Mouse (Mus musculus) MEL (cell line): ENCODE measurements around the gene Erc1. TPM values are rescaled to one million over a fixed set of nuclear protein-coding genes. Genes with fewer than 3 reads are reported as not detected.

Experiments
- DNase-seq: peaks from one replicate; pipeline ENCODE4 v3.0.0; 2011; ENCODE audit warnings: low read depth, low spot score
- H3K27ac ChIP-seq: 2 replicates; pipeline ENCODE4 v1.5.1; 2012; ENCODE audit warnings: low read depth, mild to moderate bottlenecking, control low read depth, low read length, moderate library complexity; ENCODE audit not compliant: control insufficient read depth
- H3K27me3 ChIP-seq, 2 experiments: fragments of 150-350 bp in 1 of 2; sonication (generic) in 1 of 2; 2 replicates each; pipeline ENCODE4 v1.6.1; 2012; ENCODE audit warnings: low read length in 2 of 2, mild to moderate bottlenecking in 2 of 2, improper control_type of control experiment in 1 of 2, moderate library complexity in 1 of 2; ENCODE audit not compliant: insufficient read depth in 2 of 2, control insufficient read depth in 1 of 2
- H3K36me3 ChIP-seq, 2 experiments: 2 replicates each; pipeline ENCODE4 v1.6.1; 2012 to 2014; ENCODE audit warnings: low read length in 2 of 2, improper control_type of control experiment in 1 of 2, inconsistent platforms in 1 of 2, mild to moderate bottlenecking in 1 of 2; ENCODE audit not compliant: insufficient read depth in 2 of 2, control insufficient read depth in 1 of 2
- H3K4me1 ChIP-seq, 2 experiments: fragments of 150-350 bp in 1 of 2; sonication (generic) in 1 of 2; 2 replicates each; pipeline ENCODE4 v1.6.1; 2012; ENCODE audit warnings: low read length in 2 of 2, improper control_type of control experiment in 1 of 2, mild to moderate bottlenecking in 1 of 2; ENCODE audit not compliant: insufficient read depth in 2 of 2, control insufficient read depth in 1 of 2
- H3K4me3 ChIP-seq, 2 experiments: fragments of 150-350 bp in 1 of 2; sonication (generic) in 1 of 2; 2 replicates each; pipeline ENCODE4 v1.5.1; 2012; ENCODE audit warnings: low read depth in 2 of 2, low read length in 2 of 2, mild to moderate bottlenecking in 2 of 2, moderate library complexity in 2 of 2, control low read depth in 1 of 2, improper control_type of control experiment in 1 of 2; ENCODE audit not compliant: control insufficient read depth in 1 of 2, insufficient read depth in 1 of 2
- H3K79me2 ChIP-seq: 2 replicates; pipeline ENCODE4 v1.6.1; 2012; ENCODE audit warnings: mild to moderate bottlenecking, low read length, moderate library complexity; ENCODE audit not compliant: control insufficient read depth, poor library complexity, insufficient read depth
- H3K9ac ChIP-seq: 2 replicates; pipeline ENCODE4 v1.6.1; 2012; ENCODE audit warnings: low read depth, mild to moderate bottlenecking, control low read depth, low read length, moderate library complexity; ENCODE audit not compliant: control insufficient read depth, poor library complexity, severe bottlenecking
- H3K9me3 ChIP-seq: fragments of 150-350 bp; sonication (generic); replicated peaks from 2 replicates; pipeline ENCODE4 v1.6.1; 2012; ENCODE audit warnings: mild to moderate bottlenecking, low read length, improper control_type of control experiment, moderate library complexity; ENCODE audit not compliant: insufficient read depth
- BHLHE40 ChIP-seq: IDR thresholded peaks from 2 replicates; pipeline ENCODE4 v1.6.1; 2012; ENCODE audit warnings: low read depth, mild to moderate bottlenecking, inconsistent platforms, low read length, improper control_type of control experiment, borderline replicate concordance
- CTCF ChIP-seq, 3 experiments: IDR thresholded peaks in 2 of 3; conservative IDR thresholded peaks in 1 of 3; 2 replicates each; pipeline ENCODE4 v1.5.1; 2011 to 2012; ENCODE audit warnings: low read length in 3 of 3, low read depth in 2 of 3, mild to moderate bottlenecking in 2 of 3, improper control_type of control experiment in 1 of 3, inconsistent platforms in 1 of 3, mixed read lengths in 1 of 3, moderate library complexity in 1 of 3; ENCODE audit not compliant: control insufficient read depth in 1 of 3, insufficient read depth in 1 of 3, poor library complexity in 1 of 3, severe bottlenecking in 1 of 3
- EP300 ChIP-seq, 2 experiments: IDR thresholded peaks; 2 replicates each; pipeline ENCODE4 v1.6.1; 2011; ENCODE audit warnings: improper control_type of control experiment in 2 of 2, low read length in 2 of 2, low read depth in 1 of 2, mild to moderate bottlenecking in 1 of 2
- GATA1 ChIP-seq: IDR thresholded peaks from 2 replicates; pipeline ENCODE4 v1.6.1; 2011; ENCODE audit warnings: low read depth, low read length, improper control_type of control experiment
- KAT2A ChIP-seq: conservative IDR thresholded peaks from 2 replicates; pipeline ENCODE4 v1.6.1; 2012; ENCODE audit warnings: low read depth, low read length, improper control_type of control experiment, inconsistent platforms
- MEF2A ChIP-seq: IDR thresholded peaks from 2 replicates; pipeline ENCODE4 v1.6.1; 2014; ENCODE audit warnings: low read depth, mild to moderate bottlenecking, inconsistent platforms, low read length, improper control_type of control experiment; ENCODE audit not compliant: poor library complexity, insufficient replicate concordance, severe bottlenecking; ENCODE audit errors: extremely low read depth
- MXI1 ChIP-seq: IDR thresholded peaks from 2 replicates; pipeline ENCODE4 v1.6.1; 2011; ENCODE audit warnings: mild to moderate bottlenecking, low read depth, low read length, improper control_type of control experiment
- MYC ChIP-seq: IDR thresholded peaks from 2 replicates; pipeline ENCODE4 v1.6.1; 2011; ENCODE audit warnings: low read depth, mild to moderate bottlenecking, low read length, improper control_type of control experiment, moderate library complexity
- POLR2A ChIP-seq, 2 experiments: IDR thresholded peaks; 2 replicates each; pipeline ENCODE4 v1.6.1; 2011 to 2012; ENCODE audit warnings: low read length in 2 of 2, mild to moderate bottlenecking in 2 of 2, control low read depth in 1 of 2, improper control_type of control experiment in 1 of 2, low read depth in 1 of 2, moderate library complexity in 1 of 2; ENCODE audit not compliant: control insufficient read depth in 1 of 2, insufficient read depth in 1 of 2, poor library complexity in 1 of 2
- POLR2AphosphoS2 ChIP-seq: IDR thresholded peaks from 2 replicates; pipeline ENCODE4 v1.6.1; 2011; ENCODE audit warnings: low read length, improper control_type of control experiment
- RAD21 ChIP-seq: IDR thresholded peaks from 2 replicates; pipeline ENCODE4 v1.6.1; 2011; ENCODE audit warnings: mild to moderate bottlenecking, low read depth, low read length, improper control_type of control experiment
- RCOR1 ChIP-seq: IDR thresholded peaks from 2 replicates; pipeline ENCODE4 v1.6.1; 2012; ENCODE audit warnings: low read depth, mild to moderate bottlenecking, inconsistent platforms, low read length, improper control_type of control experiment
- SIN3A ChIP-seq: IDR thresholded peaks from 2 replicates; pipeline ENCODE4 v1.6.1; 2012; ENCODE audit warnings: low read length, improper control_type of control experiment, inconsistent platforms
- SMC3 ChIP-seq: IDR thresholded peaks from 2 replicates; pipeline ENCODE4 v1.6.1; 2011; ENCODE audit warnings: low read depth, low read length, improper control_type of control experiment
- TAL1 ChIP-seq: IDR thresholded peaks from 2 replicates; pipeline ENCODE4 v1.6.1; 2012; ENCODE audit warnings: mild to moderate bottlenecking, inconsistent platforms, low read length, moderate library complexity, mixed read lengths
- UBTF ChIP-seq: IDR thresholded peaks from 2 replicates; pipeline ENCODE4 v1.6.1; 2012; ENCODE audit warnings: low read depth, mild to moderate bottlenecking, inconsistent platforms, low read length, improper control_type of control experiment, moderate library complexity, borderline replicate concordance; ENCODE audit not compliant: insufficient read depth
- ZC3H11A ChIP-seq: IDR thresholded peaks from 2 replicates; pipeline ENCODE4 v1.6.1; 2012; ENCODE audit warnings: low read depth, mild to moderate bottlenecking, inconsistent platforms, low read length, improper control_type of control experiment
- ZKSCAN1 ChIP-seq: IDR thresholded peaks from 2 replicates; pipeline ENCODE4 v1.6.1; 2012; ENCODE audit warnings: low read depth, mild to moderate bottlenecking, inconsistent platforms, low read length, improper control_type of control experiment, moderate library complexity
- ZMIZ1 ChIP-seq: IDR thresholded peaks from 2 replicates; pipeline ENCODE4 v1.6.1; 2012; ENCODE audit warnings: low read depth, mild to moderate bottlenecking, inconsistent platforms, low read length, improper control_type of control experiment, moderate library complexity
- ZNF384 ChIP-seq: IDR thresholded peaks from 2 replicates; pipeline ENCODE4 v1.6.1; 2012; ENCODE audit warnings: low read depth, mild to moderate bottlenecking, inconsistent platforms, low read length, improper control_type of control experiment
- polyA plus RNA-seq, 2 experiments: library from polyadenylated mRNA; stranded (reverse) in 1 of 2; unstranded in 1 of 2; fragments of >175 nt in 1 of 2; fragments of >200 nt in 1 of 2; gene quantifications; 2 replicates each; pipeline versions ENCODE4 v1.2.1 to v1.2.4; 2012; ENCODE audit warnings: low replicate concordance in 2 of 2, low read depth in 1 of 2; ENCODE audit not compliant: insufficient read length in 2 of 2, insufficient read depth in 1 of 2, missing spikeins in 1 of 2
- total RNA-seq: library from RNA; depleted of rRNA; stranded (reverse); fragments of 300-350 nt; gene quantifications from 2 replicates; pipeline ENCODE4 v1.2.3, GENCODE M21; 2012

Erc1 gene
- total and polyA plus RNA-seq, 3 experiments = 3.8 to 79.9 (median 9.4) TPM

- no peak for TF ChIP-seq SMC3
- peak; percentile 51 for TF ChIP-seq ZNF384
- no peak for TF ChIP-seq ZMIZ1
- Histone ChIP-seq H3K4me1 (peaks cover 2 to 3% of the 10 kb centered on the region in 2 experiments; a peak in 2 of 4 replicates), H3K9me3 (no peaks in the 10 kb centered on the region), H3K27ac (no peak overlapping the region), H3K9ac (no peak overlapping the region), H3K27me3 (no peaks in the 10 kb centered on the region), H3K79me2 (no peaks in the 10 kb centered on the region), H3K36me3 (peaks cover 0 to 10% of the 10 kb centered on the region in 2 experiments; a peak in 3 of 4 replicates), H3K4me3 (no peak overlapping the region)
- DNase-seq = no peak
These were observed 92.1 kb downstream of the Erc1 start for GRCm38 (mm10) chr6:119755866-119756265.

DNA sequence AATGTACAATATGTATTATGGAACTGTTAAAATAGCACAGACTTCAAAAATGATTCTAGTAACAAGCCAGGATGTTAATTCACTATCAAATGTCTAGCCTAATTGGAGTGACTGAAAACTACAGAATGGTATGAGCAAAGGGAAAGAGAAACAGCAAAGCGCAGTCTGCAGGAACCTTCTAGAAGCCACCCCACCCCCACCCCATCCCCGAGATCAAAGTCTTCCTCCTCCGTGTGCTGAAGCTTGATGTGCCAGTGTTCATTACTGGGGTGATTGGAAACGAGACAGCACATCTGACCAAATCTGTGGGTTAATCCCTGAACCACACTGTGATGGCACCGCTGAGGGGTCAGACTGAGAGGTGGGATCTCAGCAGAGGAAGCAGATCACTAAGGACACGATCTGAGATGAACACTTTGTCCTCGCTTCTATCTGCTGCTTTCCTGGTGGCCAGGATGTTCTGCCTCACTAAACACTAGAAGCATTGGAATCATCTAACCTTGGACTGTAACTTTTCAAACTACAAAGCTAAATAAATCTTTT, 98.8 kb downstream of the Erc1 start:
- Histone ChIP-seq H3K9me3 (no peaks in the 10 kb centered on the region), H3K79me2 (no peaks in the 10 kb centered on the region), H3K27me3 (no peaks in the 10 kb centered on the region), H3K27ac (no peak overlapping the region), H3K9ac (no peak overlapping the region), H3K4me3 (no peak overlapping the region), H3K36me3 (no peaks in the 10 kb centered on the region; a peak in 1 of 4 replicates), H3K4me1 (no peaks in the 10 kb centered on the region)
- no peak for TF ChIP-seq EP300 (IDR thresholded peaks at IDR 0.05; ENCODE audit: low read depth in 1 of 2, low read length in 2 of 2)
- no peak for TF ChIP-seq ZC3H11A
- TF ChIP-seq BHLHE40 = no peak
- TF ChIP-seq UBTF = no peak
- no peak for TF ChIP-seq GATA1
- TF ChIP-seq TAL1 = no peak
- TF ChIP-seq ZKSCAN1 = no peak
- TF ChIP-seq POLR2A (IDR thresholded peaks at IDR 0.05; ENCODE audit: control insufficient read depth in 1 of 2, insufficient read depth in 1 of 2, low read depth in 1 of 2, low read length in 2 of 2, poor library complexity in 1 of 2) = no peak
- no peak for TF ChIP-seq RCOR1
- TF ChIP-seq ZMIZ1 = no peak
- TF ChIP-seq MEF2A = no peak
- no peak for TF ChIP-seq RAD21
- DNase-seq = no peak

DNA sequence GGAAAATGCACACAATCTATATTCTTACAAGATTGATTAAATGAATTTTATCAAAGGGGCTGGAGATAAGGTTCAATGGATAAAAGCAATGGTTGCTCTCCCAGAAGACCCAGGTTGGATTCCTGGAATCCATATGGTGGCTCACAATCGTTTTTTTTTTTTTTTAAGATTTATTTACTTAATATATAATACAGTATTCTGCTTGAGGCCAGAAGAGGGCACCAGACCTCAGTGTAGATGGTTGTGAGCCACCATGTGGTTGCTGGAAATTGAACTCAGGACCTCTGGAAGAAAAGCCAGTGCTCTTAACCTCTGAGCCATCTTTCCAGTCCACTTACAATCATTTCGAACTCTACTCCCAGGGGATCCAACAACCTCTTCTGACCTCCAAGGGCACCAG, 106.1 kb downstream of the Erc1 start:
- Histone ChIP-seq H3K27me3 (no peaks in the 10 kb centered on the region), H3K79me2 (no peaks in the 10 kb centered on the region), H3K27ac (no peak overlapping the region), H3K9ac (no peak overlapping the region), H3K4me3 (no peak overlapping the region), H3K9me3 (no peaks in the 10 kb centered on the region), H3K4me1 (no peaks in the 10 kb centered on the region), H3K36me3 (no peaks in the 10 kb centered on the region)
- no peak for TF ChIP-seq UBTF
- no peak for TF ChIP-seq MXI1
- TF ChIP-seq KAT2A = no peak
- TF ChIP-seq SIN3A = no peak
- TF ChIP-seq ZNF384 = peak; percentile 84
- TF ChIP-seq CTCF (IDR thresholded peaks at IDR 0.05 in 2 of 3, conservative IDR thresholded peaks at IDR 0.05 in 1 of 3; ENCODE audit: control insufficient read depth in 1 of 3, insufficient read depth in 1 of 3, low read depth in 2 of 3, low read length in 3 of 3, poor library complexity in 1 of 3, severe bottlenecking in 1 of 3) = peak; percentile 27 to 52 (median 29); a peak in 4 of 6 replicates
- no peak for TF ChIP-seq POLR2A (IDR thresholded peaks at IDR 0.05; ENCODE audit: control insufficient read depth in 1 of 2, insufficient read depth in 1 of 2, low read depth in 1 of 2, low read length in 2 of 2, poor library complexity in 1 of 2)
- peak; percentile 44 for TF ChIP-seq RAD21
- peak; percentile 46 for TF ChIP-seq SMC3
- TF ChIP-seq MYC = peak; percentile 62; the same call in 1 of the 2 replicates
- no peak for TF ChIP-seq POLR2AphosphoS2
- peak; percentile 59 for DNase-seq
